Comparison of ENCODE assay signal across 12 mouse cellular contexts in genomic region chr2:34279726-34280125, GRCm38 (mm10).
DNase-seq lines count a peak whose midpoint lies in the region; ATAC-seq and TF ChIP-seq lines count a peak whose summit lies in the region.
"Had no signal": no experiment of that assay in that cellular context is flagged by ENCODE, and none has a peak within 500 bp of the region (broad histone marks: within the 10 kb centered on the region; RNA-seq: fewer than 3 reads in every experiment).

No protein-coding gene starts in this region.

- peak; percentile 91 for DNase-seq in brain, embryonic 14.5 days (ENCODE audit: low read depth)
- no peak for DNase-seq in layer of hippocampus, adult 18-20 months (ENCODE audit: low spot score in 2 of 2)
- no peak for DNase-seq in spleen, postnatal 4 days (ENCODE audit: low spot score in 2 of 2)
- DNase-seq: adrenal gland, postnatal 25 days; lung, postnatal 4 days; spleen, adult 18-20 months had no signal

- WGBS in forebrain, embryonic 15.5 days: 10% methylated on average over 6 of the region's 6 CpGs
- 16% methylated on average over 6 of the region's 6 CpGs for WGBS in hindbrain, embryonic 16.5 days
- WGBS in neural tube, embryonic 13.5 days: 13% methylated on average over 6 of the region's 6 CpGs

- no peaks in the 10 kb centered on the region for H3K9me3 ChIP-seq in forebrain, embryonic 15.5 days
- H3K9me3 ChIP-seq in hindbrain, embryonic 16.5 days (ENCODE audit: control insufficient read depth, low read length): no peaks in the 10 kb centered on the region
- H3K9me3 ChIP-seq in neural tube, embryonic 13.5 days: no peaks in the 10 kb centered on the region

- no peak for TF ChIP-seq POLR2A in brain, embryonic 14.5 days (IDR thresholded peaks at IDR 0.05; ENCODE audit: borderline replicate concordance, extremely low read depth, insufficient read depth, insufficient read length, poor library complexity, severe bottlenecking)

- TF ChIP-seq CTCF in brain, embryonic 14.5 days (IDR thresholded peaks at IDR 0.05; ENCODE audit: borderline replicate concordance, extremely low read depth, insufficient read depth, insufficient read length): no peak

- no peaks in the 10 kb centered on the region for H3K36me3 ChIP-seq in forebrain, embryonic 15.5 days
- no peaks in the 10 kb centered on the region for H3K36me3 ChIP-seq in hindbrain, embryonic 16.5 days (ENCODE audit: control insufficient read depth, insufficient read depth, low read length)
- H3K36me3 ChIP-seq in neural tube, embryonic 13.5 days: no peaks in the 10 kb centered on the region

- peak overlapping the region; percentile 46 for H3K27ac ChIP-seq in forebrain, embryonic 15.5 days (replicated peaks)
- H3K27ac ChIP-seq in hindbrain, embryonic 16.5 days (ENCODE audit: low read depth, low read length): peak overlapping the region; percentile 59
- H3K27ac ChIP-seq in neural tube, embryonic 13.5 days (replicated peaks): peak overlapping the region; percentile 84
- H3K27ac ChIP-seq: kidney, postnatal 0 days; stomach, postnatal 0 days had no signal

- ATAC-seq in forebrain, embryonic 15.5 days (replicated peaks): peak; percentile 48; the same call in 1 of the 2 replicates
- peak; percentile 62; the same call in 1 of the 2 replicates for ATAC-seq in hindbrain, embryonic 16.5 days
- no peak for ATAC-seq in neural tube, embryonic 13.5 days (ENCODE audit: low read depth)
- no peak for ATAC-seq in cerebellum, adult (ENCODE audit: insufficient number of reproducible peaks, low FRiP score, low TSS enrichment)

- H3K4me2 ChIP-seq in forebrain, embryonic 15.5 days (replicated peaks): peak overlapping the region; percentile 25; the same call in 1 of the 2 replicates
- 0 out of 2 replicates have a peak overlapping the region, but pooled peaks have one; percentile 23 for H3K4me2 ChIP-seq in hindbrain, embryonic 16.5 days (ENCODE audit: low read length)
- peak overlapping the region; percentile 11; the same call in 1 of the 2 replicates for H3K4me2 ChIP-seq in neural tube, embryonic 13.5 days

- H3K9ac ChIP-seq in forebrain, embryonic 15.5 days (replicated peaks): no peak overlapping the region
- peak overlapping the region; percentile 38; the same call in 1 of the 2 replicates for H3K9ac ChIP-seq in hindbrain, embryonic 16.5 days (ENCODE audit: low read depth, low read length)
- H3K9ac ChIP-seq in neural tube, embryonic 13.5 days: 0 out of 2 replicates have a peak overlapping the region, but pooled peaks have one; percentile 22

- H3K27me3 ChIP-seq in forebrain, embryonic 15.5 days: no peaks in the 10 kb centered on the region
- no peaks in the 10 kb centered on the region for H3K27me3 ChIP-seq in hindbrain, embryonic 16.5 days (replicated peaks; ENCODE audit: control insufficient read depth, insufficient read depth, low read length)
- no peaks in the 10 kb centered on the region for H3K27me3 ChIP-seq in neural tube, embryonic 13.5 days

- peaks cover 33% of the 10 kb centered on the region for H3K4me1 ChIP-seq in forebrain, embryonic 15.5 days
- H3K4me1 ChIP-seq in hindbrain, embryonic 16.5 days (ENCODE audit: control insufficient read depth, insufficient read depth, low read depth, low read length): peaks cover 10% of the 10 kb centered on the region
- peaks cover 64% of the 10 kb centered on the region for H3K4me1 ChIP-seq in neural tube, embryonic 13.5 days (replicated peaks)

- H3K4me3 ChIP-seq in forebrain, embryonic 15.5 days: no peak overlapping the region
- no peak overlapping the region for H3K4me3 ChIP-seq in hindbrain, embryonic 16.5 days (ENCODE audit: low read length)
- no peak overlapping the region for H3K4me3 ChIP-seq in neural tube, embryonic 13.5 days

Comparison
In these comparisons a context has a peak if more than half of its experiments do, and no peak if none do; other contexts are left out.
1. ATAC-seq: peak in forebrain, embryonic 15.5 days (single experiment) and hindbrain, embryonic 16.5 days (single experiment); none in neural tube, embryonic 13.5 days (single experiment) and cerebellum, adult (single experiment).
2. Peak in every context shown above with its lines, with median percentiles within 50 percentile points of each other: H3K27ac ChIP-seq and H3K4me2 ChIP-seq.